Mouse (Mus musculus) heart, embryonic 16.5 days (tissue): Measurements from ENCODE around the gene Polr3e. TPM values are rescaled to one million over a fixed set of nuclear protein-coding genes. Genes with fewer than 3 reads are reported as not detected.
"Not testable (repeated sequence)": the region's sequence is repeated elsewhere in the genome, so short reads cannot be mapped to it uniquely, and the experiment has no call there.

Experiments used
- ATAC-seq: fragments of 200-750 bp; cut with Nextera tagmentation; replicated peaks from 2 replicates; pipeline ENCODE4 v1.8.0; 2017; ENCODE audit warnings: moderate number of reproducible peaks; ENCODE audit not compliant: insufficient read depth, low FRiP score; ENCODE audit errors: extremely low read depth
- H3K27ac ChIP-seq: fragments of 300-500 bp; sonication (generic); 2 replicates; pipeline ENCODE4 v1.5.1; 2014; ENCODE audit warnings: mild to moderate bottlenecking, low read length, control low read depth, moderate library complexity
- H3K27me3 ChIP-seq: fragments of 300-500 bp; sonication (generic); 2 replicates; pipeline ENCODE4 v1.6.1; 2014; ENCODE audit warnings: low read length, mixed read lengths; ENCODE audit not compliant: control insufficient read depth, insufficient read depth
- H3K36me3 ChIP-seq: fragments of 300-500 bp; sonication (generic); 2 replicates; pipeline ENCODE4 v1.6.1; 2014; ENCODE audit not compliant: control insufficient read depth, insufficient read depth
- H3K4me1 ChIP-seq: fragments of 300-500 bp; sonication (generic); 2 replicates; pipeline ENCODE4 v1.6.1; 2014; ENCODE audit warnings: low read length, mixed read lengths; ENCODE audit not compliant: control insufficient read depth, insufficient read depth
- H3K4me2 ChIP-seq: fragments of 300-500 bp; sonication (generic); 2 replicates; pipeline ENCODE4 v1.6.1; 2014; ENCODE audit warnings: low read depth, mild to moderate bottlenecking, control low read depth, low read length
- H3K4me3 ChIP-seq: fragments of 300-500 bp; sonication (generic); 2 replicates; pipeline ENCODE4 v1.5.1; 2014; ENCODE audit warnings: mild to moderate bottlenecking, control low read depth, low read length
- H3K9ac ChIP-seq: fragments of 300-500 bp; sonication (generic); 2 replicates; pipeline ENCODE4 v1.6.1; 2014; ENCODE audit warnings: low read length, control low read depth
- H3K9me3 ChIP-seq: fragments of 300-500 bp; sonication (generic); replicated peaks from 2 replicates; pipeline ENCODE4 v1.6.1; 2016; ENCODE audit warnings: low read length; ENCODE audit not compliant: control insufficient read depth
- WGBS: fragments of 180-500 bp; shearing (Covaris S2); extraction: QIAGEN DNeasy Blood & Tissue Kit; methylation state at CpG from one replicate; pipeline ENCODE4 v1.1.7; 2014; 5-methylcytosine and 5-hydroxymethylcytosine counted together
- polyA plus RNA-seq: library from polyadenylated mRNA; unstranded; fragments of >200 nt; fragmentation: Nextera tagmentation; extraction: Ambion mirVana; gene quantifications from 2 replicates; pipeline ENCODE4 v1.2.1, GENCODE M21; 2015

Polr3e gene
- polyA plus RNA-seq, 1 experiment from 2014 or later: 22.1 TPM

- ATAC-seq, H3K9ac ChIP-seq, H3K27ac ChIP-seq, H3K27me3 ChIP-seq, H3K4me2 ChIP-seq, H3K4me3 ChIP-seq, H3K4me1 ChIP-seq, H3K9me3 ChIP-seq: not testable (repeated sequence)
- H3K36me3 ChIP-seq: peaks cover 21% of the 10 kb centered on the region
- 82% methylated on average over 7 of the region's 7 CpGs for WGBS
These were observed 36.0 kb downstream of the Polr3e start for GRCm38 (mm10) chr7:120953591-120953990.

GRCm38 (mm10) chr7:120960116-120960515, 42.6 kb downstream of the Polr3e start:
- 92% methylated on average over 2 of the region's 2 CpGs for WGBS
- Histone ChIP-seq H3K4me3 (no peak overlapping the region), H3K4me2 (no peak overlapping the region), H3K4me1 (no peaks in the 10 kb centered on the region), H3K36me3 (peaks cover 20% of the 10 kb centered on the region), H3K27ac (no peak overlapping the region), H3K9me3 (no peaks in the 10 kb centered on the region), H3K27me3 (no peaks in the 10 kb centered on the region), H3K9ac (no peak overlapping the region)
- no peak for ATAC-seq

DNA sequence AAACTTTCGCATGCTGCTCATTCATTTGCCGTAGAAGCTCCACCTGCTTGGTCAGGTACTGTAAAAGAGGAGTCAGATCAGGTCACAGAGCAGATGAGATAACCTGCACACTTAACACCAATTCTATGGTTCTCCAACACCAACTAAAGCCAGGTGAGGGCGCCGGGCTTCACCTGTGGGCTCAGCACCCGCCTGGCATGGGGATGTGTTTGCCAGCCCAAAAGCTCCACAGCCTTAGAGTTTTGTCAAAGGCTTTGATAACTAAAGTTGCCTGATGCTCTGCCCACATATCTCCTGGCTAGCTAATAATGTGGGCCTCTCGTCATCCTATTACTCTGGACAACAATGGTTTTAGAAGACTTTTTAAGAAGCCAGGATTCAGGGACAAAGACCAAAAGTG, 43.1 kb downstream of the Polr3e start:
- Histone ChIP-seq H3K9ac (no peak overlapping the region), H3K9me3 (no peaks in the 10 kb centered on the region), H3K27ac (no peak overlapping the region), H3K4me2 (no peak overlapping the region), H3K36me3 (peaks cover 20% of the 10 kb centered on the region), H3K4me3 (no peak overlapping the region), H3K27me3 (no peaks in the 10 kb centered on the region), H3K4me1 (no peaks in the 10 kb centered on the region)
- no peak for ATAC-seq
- 87% methylated on average over 6 of the region's 6 CpGs for WGBS

GRCm38 (mm10) chr7:120961893-120962292, 44.3 kb downstream of the Polr3e start:
- 62% methylated on average over 3 of the region's 3 CpGs for WGBS
- no peaks in the 10 kb centered on the region for H3K4me1 ChIP-seq
- H3K36me3 ChIP-seq: peaks cover 16% of the 10 kb centered on the region
- no peaks in the 10 kb centered on the region for H3K27me3 ChIP-seq
- no peak for ATAC-seq
- no peak overlapping the region for H3K4me2 ChIP-seq
- no peaks in the 10 kb centered on the region for H3K9me3 ChIP-seq
- H3K27ac ChIP-seq: no peak overlapping the region
- no peak overlapping the region for H3K9ac ChIP-seq
- no peak overlapping the region for H3K4me3 ChIP-seq

GRCm38 (mm10) chr7:120963126-120963525, 45.6 kb downstream of the Polr3e start:
- no peaks in the 10 kb centered on the region for H3K27me3 ChIP-seq
- no peaks in the 10 kb centered on the region for H3K4me1 ChIP-seq
- no peak overlapping the region for H3K9ac ChIP-seq
- H3K4me2 ChIP-seq: no peak overlapping the region
- no peak for ATAC-seq
- no peaks in the 10 kb centered on the region for H3K9me3 ChIP-seq
- no peak overlapping the region for H3K4me3 ChIP-seq
- peaks cover 13% of the 10 kb centered on the region for H3K36me3 ChIP-seq
- 71% methylated on average over 5 of the region's 5 CpGs for WGBS
- no peak overlapping the region for H3K27ac ChIP-seq

DNA sequence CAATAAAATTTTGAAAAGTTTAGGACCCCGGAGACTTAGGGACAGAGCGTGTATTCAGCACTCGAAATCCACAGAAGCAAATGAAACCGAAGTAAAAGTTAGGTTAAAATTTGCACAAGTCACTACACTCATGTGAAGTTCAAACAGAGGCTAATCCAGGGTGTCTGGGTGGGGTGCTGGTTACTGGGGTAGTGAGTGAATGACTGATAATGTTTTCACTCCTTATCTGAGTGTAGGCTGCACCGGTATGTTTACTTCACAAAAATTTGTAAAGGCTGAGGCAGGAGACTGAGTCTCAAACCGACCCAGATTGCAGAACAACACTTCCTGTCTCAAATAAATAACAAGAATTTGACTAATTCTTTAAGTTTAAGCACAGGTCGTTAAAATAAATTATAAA, 51.7 kb downstream of the Polr3e start:
- WGBS: 63% methylated on average over 7 of the region's 7 CpGs
- ATAC-seq: no peak
- H3K27me3 ChIP-seq: no peaks in the 10 kb centered on the region
- no peak overlapping the region for H3K27ac ChIP-seq
- no peak overlapping the region for H3K4me3 ChIP-seq
- no peak overlapping the region for H3K4me2 ChIP-seq
- no peak overlapping the region for H3K9ac ChIP-seq
- H3K4me1 ChIP-seq: peaks cover 6% of the 10 kb centered on the region; the same call in 1 of the 2 replicates
- peaks cover 3% of the 10 kb centered on the region; the same call in 1 of the 2 replicates for H3K36me3 ChIP-seq
- no peaks in the 10 kb centered on the region for H3K9me3 ChIP-seq

- whole genome bisulfite sequencing: 67% methylated on average over 5 of the region's 5 CpGs
- no peak overlapping the region for H3K4me3 ChIP-seq
- no peak for ATAC-seq
These were observed 52.6 kb downstream of the Polr3e start for GRCm38 (mm10) chr7:120970112-120970511.

DNA sequence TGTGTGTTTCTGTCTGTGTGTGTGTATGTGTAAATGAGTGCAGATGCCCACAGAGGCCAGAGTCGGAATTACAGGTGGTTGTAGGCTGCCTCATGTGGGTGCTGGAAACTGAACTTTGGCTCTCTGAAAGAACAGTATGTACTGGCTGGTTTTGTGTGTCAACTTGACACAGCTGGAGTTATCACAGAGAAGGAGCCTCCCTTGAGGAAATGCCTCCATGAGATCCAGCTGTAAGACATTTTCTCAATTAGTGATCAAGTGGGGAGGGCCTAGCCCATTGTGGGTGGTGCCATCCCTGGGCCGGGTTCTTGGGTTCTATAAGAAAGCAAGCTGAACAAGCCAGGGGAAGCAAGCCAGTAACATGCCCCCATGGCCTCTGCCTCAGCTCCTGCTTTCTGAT, 54.9 kb downstream of the Polr3e start:
- peaks cover 16% of the 10 kb centered on the region for H3K4me1 ChIP-seq
- H3K36me3 ChIP-seq, H3K4me3 ChIP-seq, H3K27ac ChIP-seq, H3K4me2 ChIP-seq, H3K9ac ChIP-seq, H3K9me3 ChIP-seq, H3K27me3 ChIP-seq, ATAC-seq: not testable (repeated sequence)
- 73% methylated on average over 2 of the region's 2 CpGs for WGBS

More at GRCm38 (mm10) chr7:120970112-120970511, 52.6 kb downstream of the Polr3e start:
- H3K9ac ChIP-seq: no peak overlapping the region
- H3K36me3 ChIP-seq: peaks cover 3% of the 10 kb centered on the region; the same call in 1 of the 2 replicates
- H3K4me2 ChIP-seq: no peak overlapping the region
- H3K9me3 ChIP-seq: no peaks in the 10 kb centered on the region
- H3K27me3 ChIP-seq: no peaks in the 10 kb centered on the region
- H3K4me1 ChIP-seq: peaks cover 8% of the 10 kb centered on the region; the same call in 1 of the 2 replicates
- no peak overlapping the region for H3K27ac ChIP-seq

DNA sequence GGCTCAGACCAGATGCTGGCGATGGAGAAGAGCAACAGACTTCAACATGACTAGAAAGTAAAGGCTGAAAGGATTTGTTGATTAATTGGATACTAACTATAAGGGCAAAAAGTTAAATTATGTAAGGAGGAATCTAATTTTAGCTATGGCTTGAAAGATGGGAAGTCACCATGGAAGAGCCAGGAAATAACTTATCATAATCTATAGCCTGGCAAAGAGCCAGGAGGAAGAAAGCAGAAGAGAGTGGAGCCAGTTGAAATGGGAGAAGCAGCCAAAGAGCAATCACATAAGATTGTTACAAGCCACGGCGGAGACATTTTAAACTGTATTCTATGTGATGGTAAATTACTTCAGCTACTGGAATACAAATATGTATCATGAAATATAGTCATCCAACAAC, 56.5 kb downstream of the Polr3e start:
- H3K27me3 ChIP-seq: no peaks in the 10 kb centered on the region
- no peak overlapping the region for H3K4me3 ChIP-seq
- peaks cover 16% of the 10 kb centered on the region for H3K4me1 ChIP-seq
- H3K36me3 ChIP-seq: no peaks in the 10 kb centered on the region
- no peak overlapping the region for H3K9ac ChIP-seq
- WGBS: 64% methylated on average over 3 of the region's 3 CpGs
- H3K9me3 ChIP-seq: no peaks in the 10 kb centered on the region
- 0 out of 2 replicates have a peak overlapping the region, but pooled peaks have one; percentile 11 for H3K4me2 ChIP-seq
- no peak for ATAC-seq
- peak overlapping the region; percentile 6 for H3K27ac ChIP-seq
